Mouse (Mus musculus): ENCODE data around the gene Epb41l1. TPM values are rescaled to one million over a fixed set of nuclear protein-coding genes. Genes with fewer than 3 reads are reported as not detected.

Gene Epb41l1
- total RNA-seq, 2 experiments from 2014 or later: 15.9 to 19.9 TPM

DNA sequence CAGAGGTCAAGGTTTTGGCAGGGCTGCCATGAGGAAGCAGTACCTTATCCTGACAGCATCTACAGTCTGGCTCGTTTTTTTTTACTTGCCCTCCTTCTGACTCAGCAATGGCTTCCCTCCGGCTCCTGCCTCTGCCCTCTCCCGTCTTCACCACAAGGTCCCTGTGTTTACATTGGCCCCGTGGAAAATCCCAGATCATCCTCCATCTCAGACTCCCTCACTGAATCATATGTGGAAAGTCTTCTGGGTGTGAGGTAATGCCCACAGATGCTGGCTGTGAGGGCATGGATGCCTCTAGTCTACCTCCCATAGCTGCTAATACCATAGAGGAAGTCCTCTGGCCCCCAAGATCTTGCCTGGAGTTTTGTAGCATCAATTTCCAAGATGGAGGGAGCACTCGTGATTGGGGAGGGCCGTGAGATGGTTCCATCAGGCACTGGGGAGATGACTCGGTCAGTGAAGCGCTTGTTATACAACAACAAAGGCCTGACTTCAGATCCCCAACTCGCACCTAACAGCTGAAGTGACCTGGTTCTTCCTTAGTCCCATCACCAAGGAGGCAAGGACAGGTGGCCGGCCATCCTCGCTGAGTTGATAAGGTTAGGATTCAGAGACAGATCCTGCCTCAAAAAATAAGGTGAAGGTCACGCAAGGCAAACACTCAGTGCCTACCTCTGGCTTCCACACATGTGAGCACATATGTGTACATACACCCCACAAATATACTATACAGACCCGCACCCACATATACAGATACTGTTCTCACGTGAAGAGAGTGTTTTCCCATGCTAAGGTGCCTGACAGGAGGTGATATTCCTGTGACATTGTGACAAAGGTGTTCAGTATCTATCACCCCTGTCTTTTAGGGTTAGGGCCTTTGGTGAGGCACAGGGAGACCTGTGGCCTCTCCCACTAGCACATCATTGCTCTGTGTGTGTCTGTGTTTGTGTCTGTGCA, 36.0 kb downstream of the Epb41l1 start:
- no peak for DNase-seq
- intact Hi-C loops (cut with DNase I): no loop called here

GRCm38 (mm10) chr2:156457343-156457717, 36.6 kb downstream of the Epb41l1 start:
- intact Hi-C loops (cut with DNase I): no loop called here
- DNase-seq: peak; percentile 57 to 58

- intact Hi-C loops (cut with DNase I): loop anchor here (2.0 kb wide), 1 partner anchor 118 kb away; no protein-coding TSS in a partner anchor
- peak; percentile 55 to 68 for DNase-seq
These were observed 39.8 kb downstream of the Epb41l1 start for GRCm38 (mm10) chr2:156460470-156460869.

- intact Hi-C loops (cut with DNase I): no loop called here
- DNase-seq: peak in 1 of 2 experiments; percentile 42
These were observed 41.7 kb downstream of the Epb41l1 start for GRCm38 (mm10) chr2:156462154-156463029.

GRCm38 (mm10) chr2:156464416-156464815, 43.7 kb downstream of the Epb41l1 start:
- intact Hi-C loops (cut with DNase I): no loop called here

GRCm38 (mm10) chr2:156467538-156467937, 46.8 kb downstream of the Epb41l1 start:
- peak in 1 of 2 experiments; percentile 33 for DNase-seq
- intact Hi-C loops (cut with DNase I): no loop called here

More at GRCm38 (mm10) chr2:156464416-156464815, 43.7 kb downstream of the Epb41l1 start:
- DNase-seq: no peak

DNA sequence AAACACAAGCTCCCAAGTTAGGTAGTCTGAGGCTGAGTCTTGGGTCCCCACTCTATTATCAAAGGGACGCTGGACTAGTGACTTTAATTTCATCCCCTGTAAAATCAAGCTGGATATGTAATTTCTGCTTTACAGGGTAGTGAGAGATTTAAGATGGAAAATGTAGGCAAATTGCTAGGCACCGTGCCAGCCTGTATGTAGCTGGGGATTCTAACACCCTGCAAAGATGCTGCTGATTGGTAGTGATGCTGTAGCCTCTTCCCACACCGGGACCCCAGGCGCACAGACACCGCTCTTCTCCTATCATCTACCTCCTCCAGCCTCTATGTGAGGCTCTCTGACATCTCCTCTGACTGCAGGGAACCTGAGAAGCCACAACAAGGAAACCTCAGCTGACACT, 48.2 kb downstream of the Epb41l1 start:
- intact Hi-C loops (cut with DNase I): no loop called here

GRCm38 (mm10) chr2:156469508-156469907, 48.8 kb downstream of the Epb41l1 start:
- DNase-seq: no peak
- intact Hi-C loops (cut with DNase I): no loop called here

More for the DNA sequence above, 48.2 kb downstream of the Epb41l1 start:
- no peak for DNase-seq

- DNase-seq: no peak
- intact Hi-C loops (cut with DNase I): no loop called here
These were observed 50.2 kb downstream of the Epb41l1 start for GRCm38 (mm10) chr2:156470938-156471337.

DNA sequence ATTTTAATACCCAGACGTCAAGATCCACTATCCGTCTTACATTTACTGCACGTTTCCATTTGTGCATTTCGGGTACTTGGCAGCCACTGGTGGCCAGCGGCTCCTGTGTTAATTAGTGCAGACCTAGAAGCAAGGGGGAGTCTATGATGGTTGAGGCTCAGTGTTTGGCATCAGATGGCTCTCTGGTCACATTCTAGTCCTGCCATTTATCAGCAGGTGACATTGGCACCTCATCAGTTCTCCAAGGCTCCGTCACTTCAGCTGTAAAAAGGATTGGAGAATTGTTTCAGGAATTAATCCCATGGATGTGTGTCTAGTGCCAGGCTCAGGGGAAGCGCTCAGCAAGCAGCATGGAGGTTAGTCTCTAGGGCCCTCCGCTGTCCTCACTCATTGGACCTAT, 51.6 kb downstream of the Epb41l1 start:
- DNase-seq: no peak
- intact Hi-C loops (cut with DNase I): no loop called here

DNA sequence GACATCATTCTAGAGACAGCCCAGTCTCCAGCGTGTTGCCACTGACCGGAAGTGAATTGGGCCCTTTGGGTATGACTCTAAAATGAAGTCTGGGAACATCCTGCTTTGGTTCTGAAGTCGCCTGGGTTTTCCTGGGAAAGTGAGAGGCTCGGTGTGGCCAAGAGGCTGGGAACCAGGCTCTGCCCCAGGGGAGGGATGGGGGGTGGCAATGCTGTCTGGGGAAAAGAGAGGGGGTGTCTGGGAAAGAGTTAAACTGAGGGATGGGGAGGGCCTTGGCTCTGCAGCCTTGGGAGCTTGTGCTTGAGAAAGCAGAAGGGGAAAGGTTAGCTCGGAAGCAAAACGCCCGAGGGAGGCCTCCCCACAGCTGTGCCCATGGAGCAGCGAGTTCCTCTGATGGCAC, 53.0 kb downstream of the Epb41l1 start:
- peak in 1 of 2 experiments; percentile 31 for DNase-seq

GRCm38 (mm10) chr2:156474111-156474510, 53.4 kb downstream of the Epb41l1 start:
- no peak for DNase-seq
- intact Hi-C loops (cut with DNase I): no loop called here

More for the DNA sequence above, 53.0 kb downstream of the Epb41l1 start:
- intact Hi-C loops (cut with DNase I): no loop called here

DNA sequence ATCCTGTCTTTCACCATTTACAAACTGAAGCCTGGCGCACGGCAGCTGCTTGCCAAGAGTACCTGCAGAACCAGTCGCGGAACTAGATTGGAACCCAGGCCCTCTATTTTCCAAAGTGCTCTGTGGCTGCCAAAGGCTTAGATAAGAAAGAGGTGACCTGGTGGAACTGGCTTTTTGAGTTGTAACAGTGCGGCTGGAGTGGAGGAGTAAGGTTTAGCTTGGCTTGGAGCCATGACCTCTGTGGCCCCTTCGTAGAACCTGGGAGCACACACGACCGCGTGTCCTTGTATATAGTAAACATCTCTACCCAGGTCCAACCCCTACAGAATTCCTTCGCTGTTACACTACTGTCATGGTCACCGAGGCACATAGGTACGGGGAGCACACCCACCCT, 54.2 kb downstream of the Epb41l1 start:
- intact Hi-C loops (cut with DNase I): loop anchor here (5.0 kb wide), 1 partner anchor 53 kb away; the partner anchor contains the start of gene Epb41l1
- no peak for DNase-seq

DNA sequence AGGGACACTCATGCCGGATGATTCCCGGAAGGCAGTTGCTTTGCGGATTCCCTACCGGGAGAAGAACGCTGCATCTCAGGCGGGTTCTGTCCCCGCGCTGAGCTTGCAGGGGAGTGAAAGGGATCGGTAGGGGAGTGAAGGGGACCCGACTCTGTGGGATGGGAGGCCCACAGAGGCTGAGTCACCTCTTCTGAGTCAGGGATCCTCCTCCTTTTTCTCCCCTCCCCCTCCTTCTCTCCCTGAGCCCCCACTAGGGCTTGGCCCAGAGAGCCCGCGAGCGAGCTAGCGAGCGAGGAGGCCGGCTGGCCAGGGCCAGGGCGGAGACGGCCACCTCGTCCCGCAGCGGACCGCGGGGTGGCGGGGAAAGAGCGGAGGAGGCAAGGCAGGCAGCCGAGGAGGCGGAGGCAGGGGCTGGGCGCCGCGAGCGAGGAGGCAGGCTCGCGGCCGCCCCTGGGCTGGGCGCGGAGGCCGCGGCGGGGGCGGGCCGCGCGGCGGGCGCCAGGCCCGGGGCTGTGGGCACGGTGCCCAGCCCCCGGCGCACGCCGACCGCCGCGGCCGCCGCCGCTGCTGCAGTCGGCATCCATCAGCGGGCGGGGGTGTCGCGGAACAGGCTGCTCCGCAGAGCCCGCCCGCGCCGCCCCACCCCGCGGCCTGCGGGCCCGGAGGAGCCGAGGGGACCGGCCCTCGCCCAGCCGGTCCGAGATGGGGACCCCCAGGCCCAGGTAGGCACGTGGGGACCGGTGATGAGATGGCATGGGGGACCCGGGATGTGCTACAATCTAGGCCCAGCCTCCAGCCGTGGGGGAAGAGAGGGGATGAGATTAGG, 54.8 kb downstream of the Epb41l1 start:
- intact Hi-C loops (cut with DNase I): loop anchor here (5.0 kb wide), 1 partner anchor 53 kb away; the partner anchor contains the start of gene Epb41l1
- DNase-seq: peak; percentile 72 to 77

- no peak for DNase-seq
- intact Hi-C loops (cut with DNase I): loop anchor here (5.0 kb wide), 1 partner anchor 54 kb away; the partner anchor contains the start of gene Epb41l1
These were observed 55.5 kb downstream of the Epb41l1 start for GRCm38 (mm10) chr2:156476111-156476747.

- intact Hi-C loops (cut with DNase I): loop anchor here (5.0 kb wide), 1 partner anchor 54 kb away; the partner anchor contains the start of gene Epb41l1
- no peak for DNase-seq
These were observed 56.0 kb downstream of the Epb41l1 start for GRCm38 (mm10) chr2:156476748-156477151.

GRCm38 (mm10) chr2:156478046-156478690, 57.5 kb downstream of the Epb41l1 start:
- DNase-seq: no peak
- intact Hi-C loops (cut with DNase I): loop anchor here (5.0 kb wide), 1 partner anchor 56 kb away; the partner anchor contains the start of gene Epb41l1

- no peak for DNase-seq
- intact Hi-C loops (cut with DNase I): loop anchor here (5.0 kb wide), 1 partner anchor 58 kb away; the partner anchor contains the start of gene Epb41l1
These were observed 59.1 kb downstream of the Epb41l1 start for GRCm38 (mm10) chr2:156479833-156480232.

GRCm38 (mm10) chr2:156480267-156480666, 59.6 kb downstream of the Epb41l1 start:
- intact Hi-C loops (cut with DNase I): no loop called here
- no peak for DNase-seq
